Mouse (Mus musculus): ENCODE results near the gene Spcs1. TPM values are rescaled to one million over a fixed set of nuclear protein-coding genes. Genes with fewer than 3 reads are reported as not detected.

Gene Spcs1
- polyA plus RNA-seq, 1 experiment from 2014 or later = 281 TPM

DNA sequence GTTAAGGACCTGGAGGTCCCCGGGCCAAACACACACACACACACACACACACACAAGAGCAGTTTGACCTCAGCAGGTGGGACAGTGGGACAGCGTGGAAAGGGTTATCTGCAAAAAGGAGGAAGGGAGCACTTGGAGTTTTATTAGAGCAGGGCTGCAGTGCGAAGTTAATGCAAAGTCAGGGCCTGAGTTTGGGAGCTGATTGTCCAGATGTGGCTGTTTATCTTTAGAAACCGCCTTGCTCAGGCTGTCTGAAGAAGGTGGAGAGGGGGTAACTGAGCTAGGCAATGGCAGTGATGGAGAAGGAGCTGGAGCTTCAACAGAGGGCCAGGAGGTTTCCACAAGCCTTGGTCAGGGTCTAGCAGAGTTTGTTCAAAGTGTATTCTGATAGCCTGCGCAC lies 5.3 kb upstream of the Spcs1 start:
- Histone ChIP-seq H3K27me3 (no peaks in the 10 kb centered on the region), H3K9ac (replicated peaks) (no peak overlapping the region), H3K36me3 (peaks cover 47% of the 10 kb centered on the region), H3K4me1 (peaks cover 8% of the 10 kb centered on the region), H3K4me2 (replicated peaks) (no peak overlapping the region), H3K4me3 (no peak overlapping the region), H3K9me3 (no peaks in the 10 kb centered on the region), H3K27ac (replicated peaks) (no peak overlapping the region)
- no peak for ATAC-seq (ENCODE audit: low FRiP score, low read depth)
- WGBS = 90% methylated on average over 5 of the region's 5 CpGs

DNA sequence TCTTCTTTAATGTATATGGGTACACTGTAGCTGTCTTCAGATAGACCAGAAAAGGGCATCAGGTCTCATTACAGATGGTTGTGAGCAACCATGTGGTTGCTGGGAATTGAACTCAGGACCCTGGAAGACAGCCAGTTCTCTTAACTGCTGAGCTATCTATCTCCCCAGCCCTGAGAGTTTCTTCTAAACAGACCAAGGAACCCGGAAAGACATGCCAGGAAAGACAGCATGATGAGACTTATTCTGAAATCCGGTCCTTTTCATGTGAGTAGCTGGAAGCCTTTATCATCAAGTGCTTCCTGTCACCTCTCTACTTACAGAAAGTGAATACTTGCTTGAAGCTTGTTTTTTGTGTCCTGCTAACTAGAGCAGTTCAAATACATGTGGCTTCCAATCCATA lies 3.1 kb upstream of the Spcs1 start:
- H3K4me3 ChIP-seq = no peak overlapping the region
- H3K4me1 ChIP-seq = peaks cover 16% of the 10 kb centered on the region
- no peaks in the 10 kb centered on the region for H3K27me3 ChIP-seq
- no peak overlapping the region for H3K9ac ChIP-seq (replicated peaks)
- ATAC-seq (ENCODE audit: low FRiP score, low read depth) = no peak
- WGBS = 95% methylated on average over 2 of the region's 2 CpGs
- peaks cover 25% of the 10 kb centered on the region for H3K36me3 ChIP-seq
- no peaks in the 10 kb centered on the region for H3K9me3 ChIP-seq
- no peak overlapping the region for H3K27ac ChIP-seq (replicated peaks)
- no peak overlapping the region for H3K4me2 ChIP-seq (replicated peaks)

DNA sequence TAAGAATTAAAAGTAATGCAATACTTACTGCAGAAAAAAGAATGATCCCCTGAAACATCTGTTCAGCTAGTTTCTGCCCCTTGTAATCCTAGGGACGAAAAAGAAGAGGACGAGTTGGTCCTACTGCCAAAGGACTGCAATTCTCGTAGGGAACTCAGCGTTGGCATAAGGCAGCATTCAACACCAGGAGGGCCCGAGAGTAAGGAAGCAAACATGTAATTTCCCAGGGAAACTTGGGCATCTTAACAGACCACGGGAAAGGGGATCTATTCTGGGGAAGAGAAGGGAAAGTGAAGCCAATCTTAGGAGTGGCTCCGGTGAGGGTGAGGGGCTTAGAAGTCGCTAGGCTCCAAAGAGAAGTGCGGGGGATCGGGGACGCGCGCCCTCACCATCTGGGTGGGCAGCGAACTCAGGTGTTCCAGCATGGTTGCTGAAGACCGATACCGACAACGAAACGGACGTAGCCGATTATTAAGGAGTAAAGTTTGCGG lies 611 bp downstream of the Spcs1 start:
- Histone ChIP-seq H3K9ac (replicated peaks) (peak overlapping the region; percentile 92), H3K4me3 (peak overlapping the region; percentile 93), H3K4me2 (replicated peaks) (peak overlapping the region; percentile 71), H3K27ac (replicated peaks) (peak overlapping the region; percentile 93), H3K27me3 (no peaks in the 10 kb centered on the region), H3K4me1 (peaks cover 16% of the 10 kb centered on the region), H3K36me3 (peaks cover 13% of the 10 kb centered on the region), H3K9me3 (no peaks in the 10 kb centered on the region)
- peak; percentile 32; the same call in 1 of the 2 replicates for ATAC-seq (ENCODE audit: low FRiP score, low read depth)
- WGBS = under 1% methylated on average over 21 of the region's 21 CpGs

DNA sequence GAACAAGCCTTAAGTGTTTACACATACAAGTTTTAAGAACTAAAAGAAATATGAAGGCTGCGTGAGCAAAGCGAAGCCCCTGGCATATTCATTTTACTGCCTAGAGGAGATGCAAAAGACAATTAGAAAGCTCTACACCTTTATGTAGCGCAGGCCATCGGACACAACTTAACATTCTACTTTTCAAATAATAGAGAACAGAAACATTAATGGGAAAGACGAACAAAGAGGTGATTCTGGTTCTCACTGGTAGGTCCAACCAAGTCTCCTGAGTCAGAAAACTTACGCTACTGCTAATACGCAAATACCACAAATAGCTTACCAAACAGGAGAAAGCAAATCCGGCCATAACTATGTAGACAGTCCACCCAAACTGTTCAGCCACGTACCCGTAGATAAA lies 1.1 kb downstream of the Spcs1 start:
- Histone ChIP-seq H3K4me2 (replicated peaks) (peak overlapping the region; percentile 71), H3K9ac (replicated peaks) (peak overlapping the region; percentile 92), H3K4me1 (peaks cover 16% of the 10 kb centered on the region), H3K27me3 (no peaks in the 10 kb centered on the region), H3K36me3 (peaks cover 13% of the 10 kb centered on the region), H3K9me3 (no peaks in the 10 kb centered on the region), H3K4me3 (peak overlapping the region; percentile 93), H3K27ac (replicated peaks) (no peak overlapping the region)
- ATAC-seq (ENCODE audit: low FRiP score, low read depth) = no peak
- WGBS = 69% methylated on average over 10 of the region's 10 CpGs

DNA sequence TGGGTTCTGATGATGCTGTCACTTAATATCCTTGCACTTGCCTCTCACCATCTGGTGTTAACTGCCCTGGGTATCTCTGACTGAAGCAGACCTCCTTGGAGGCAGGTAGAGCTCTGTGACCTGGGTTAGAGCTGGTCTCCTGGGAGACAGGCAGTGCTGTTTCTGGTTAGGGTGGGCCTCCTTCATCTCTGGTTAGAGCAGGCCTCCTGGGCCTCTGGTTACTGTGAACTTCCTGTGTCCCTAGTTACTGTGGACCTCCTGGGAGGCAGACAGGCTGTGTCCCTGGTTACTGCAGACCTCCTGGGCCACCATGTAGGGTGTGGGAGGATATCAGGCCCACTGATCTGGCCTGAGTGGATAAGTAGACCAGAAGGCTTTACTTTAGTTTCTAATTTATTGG lies 5.1 kb downstream of the Spcs1 start:
- H3K9ac ChIP-seq (replicated peaks) = no peak overlapping the region
- no peaks in the 10 kb centered on the region for H3K27me3 ChIP-seq
- no peak overlapping the region for H3K27ac ChIP-seq (replicated peaks)
- peaks cover 8% of the 10 kb centered on the region for H3K4me1 ChIP-seq
- no peaks in the 10 kb centered on the region for H3K9me3 ChIP-seq
- H3K4me3 ChIP-seq = no peak overlapping the region
- H3K4me2 ChIP-seq (replicated peaks) = no peak overlapping the region
- no peak for ATAC-seq (ENCODE audit: low FRiP score, low read depth)
- H3K36me3 ChIP-seq = peaks cover 13% of the 10 kb centered on the region

DNA sequence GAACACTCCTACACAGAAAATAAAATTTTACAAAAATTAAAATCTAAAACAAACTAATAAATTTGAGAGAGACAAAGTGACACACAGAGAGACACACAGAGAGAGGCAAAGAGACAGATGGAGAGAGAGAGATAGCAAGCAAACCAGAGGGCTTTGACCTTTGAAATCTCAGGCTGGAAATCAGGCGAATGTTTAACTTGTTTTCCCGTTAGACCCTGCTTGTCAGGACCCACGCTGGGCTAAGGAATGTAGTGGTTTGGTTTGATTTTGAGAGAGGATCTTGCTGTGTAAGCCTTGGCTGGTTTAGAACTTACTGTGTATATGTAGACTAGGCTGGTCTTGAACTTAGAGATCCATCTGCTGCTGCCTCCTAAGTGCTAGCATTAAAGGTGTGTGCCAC lies 25.2 kb downstream of the Spcs1 start:
- no peak overlapping the region for H3K27ac ChIP-seq (replicated peaks)
- 89% methylated on average over 3 of the region's 3 CpGs for WGBS
- no peaks in the 10 kb centered on the region for H3K4me1 ChIP-seq
- H3K27me3 ChIP-seq = no peaks in the 10 kb centered on the region
- no peak overlapping the region for H3K4me3 ChIP-seq
- H3K4me2 ChIP-seq (replicated peaks) = no peak overlapping the region
- peaks cover 55% of the 10 kb centered on the region for H3K36me3 ChIP-seq
- H3K9ac ChIP-seq (replicated peaks) = no peak overlapping the region
- no peaks in the 10 kb centered on the region for H3K9me3 ChIP-seq
- no peak for ATAC-seq (ENCODE audit: low FRiP score, low read depth)

DNA sequence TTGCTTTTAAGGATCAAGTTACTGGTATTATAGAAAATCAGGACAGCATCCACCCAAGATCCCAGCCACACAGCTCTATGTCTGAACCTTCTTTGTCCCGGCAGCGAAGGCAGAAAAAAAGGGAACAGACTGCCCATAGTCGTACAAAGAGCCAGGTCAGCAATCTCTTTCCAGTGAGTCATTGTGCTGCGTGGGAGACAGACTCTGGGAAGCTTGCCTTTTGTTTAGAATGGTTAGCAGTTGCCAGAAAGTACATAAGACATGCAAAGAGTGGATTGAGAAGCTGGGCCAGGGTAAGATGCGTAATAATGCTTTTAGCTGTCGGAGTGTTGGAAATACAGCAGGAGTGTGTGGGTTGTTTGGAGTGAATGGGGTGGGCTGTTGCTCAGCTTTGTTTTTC lies 27.3 kb downstream of the Spcs1 start:
- H3K4me1 ChIP-seq = no peaks in the 10 kb centered on the region
- no peak; the same call in 1 of the 2 replicates for ATAC-seq (ENCODE audit: low FRiP score, low read depth)
- H3K4me3 ChIP-seq = no peak overlapping the region
- no peak overlapping the region for H3K9ac ChIP-seq (replicated peaks)
- no peaks in the 10 kb centered on the region for H3K9me3 ChIP-seq
- H3K36me3 ChIP-seq = peaks cover 56% of the 10 kb centered on the region
- H3K27me3 ChIP-seq = no peaks in the 10 kb centered on the region
- H3K4me2 ChIP-seq (replicated peaks) = no peak overlapping the region
- 55% methylated on average over 6 of the region's 6 CpGs for WGBS
- H3K27ac ChIP-seq (replicated peaks) = peak overlapping the region; percentile 60

DNA sequence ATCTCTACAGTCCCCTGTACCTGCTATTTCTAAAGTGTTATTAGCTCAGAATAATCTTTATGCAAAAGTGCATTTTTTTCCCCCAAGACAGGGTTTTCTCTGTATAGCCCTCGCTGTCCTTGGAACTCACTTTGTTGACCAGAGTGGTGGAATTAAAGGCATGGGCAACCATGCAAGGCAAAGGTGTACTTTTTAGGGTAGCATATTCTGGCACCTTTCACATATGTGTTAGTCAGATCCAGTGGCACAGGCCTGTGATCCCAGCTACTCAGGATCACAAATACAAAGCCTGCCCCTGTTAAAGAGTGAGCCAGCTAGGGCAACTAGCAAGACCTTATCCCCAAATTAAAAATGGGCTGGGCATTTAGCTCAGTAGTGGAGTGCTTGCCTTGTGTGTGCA lies 41.1 kb downstream of the Spcs1 start:
- Histone ChIP-seq H3K27me3 (no peaks in the 10 kb centered on the region), H3K36me3 (peaks cover 24% of the 10 kb centered on the region), H3K4me3 (no peak overlapping the region), H3K9ac (replicated peaks) (no peak overlapping the region), H3K4me2 (replicated peaks) (no peak overlapping the region), H3K4me1 (no peaks in the 10 kb centered on the region), H3K27ac (replicated peaks) (no peak overlapping the region), H3K9me3 (no peaks in the 10 kb centered on the region)
- ATAC-seq (ENCODE audit: low FRiP score, low read depth) = no peak
- WGBS = 83% methylated on average over 1 of the region's 1 CpGs

DNA sequence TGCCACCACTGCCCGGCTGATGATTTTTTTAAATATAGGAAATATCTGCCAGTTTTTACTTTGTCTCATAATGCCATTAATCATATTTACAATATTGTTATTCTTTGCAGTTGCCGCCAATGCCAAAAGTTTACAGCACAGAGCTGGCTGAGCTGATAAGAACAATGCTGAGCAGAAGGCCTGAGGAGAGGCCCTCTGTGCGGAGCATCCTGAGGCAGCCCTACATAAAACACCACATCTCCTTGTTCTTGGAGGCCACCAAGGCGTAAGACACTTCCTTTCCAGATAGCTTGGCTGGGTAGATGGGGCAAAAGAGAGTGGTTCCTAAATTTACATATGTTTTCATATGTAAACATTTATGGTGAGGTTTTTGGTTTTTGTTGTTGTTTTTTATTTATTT lies 42.4 kb downstream of the Spcs1 start:
- no peaks in the 10 kb centered on the region for H3K9me3 ChIP-seq
- peaks cover 27% of the 10 kb centered on the region for H3K36me3 ChIP-seq
- 96% methylated on average over 4 of the region's 4 CpGs for WGBS
- H3K27me3 ChIP-seq = no peaks in the 10 kb centered on the region
- no peaks in the 10 kb centered on the region for H3K4me1 ChIP-seq
- no peak for ATAC-seq (ENCODE audit: low FRiP score, low read depth)
- H3K9ac ChIP-seq (replicated peaks) = no peak overlapping the region
- no peak overlapping the region for H3K4me2 ChIP-seq (replicated peaks)
- H3K27ac ChIP-seq (replicated peaks) = no peak overlapping the region
- no peak overlapping the region for H3K4me3 ChIP-seq

DNA sequence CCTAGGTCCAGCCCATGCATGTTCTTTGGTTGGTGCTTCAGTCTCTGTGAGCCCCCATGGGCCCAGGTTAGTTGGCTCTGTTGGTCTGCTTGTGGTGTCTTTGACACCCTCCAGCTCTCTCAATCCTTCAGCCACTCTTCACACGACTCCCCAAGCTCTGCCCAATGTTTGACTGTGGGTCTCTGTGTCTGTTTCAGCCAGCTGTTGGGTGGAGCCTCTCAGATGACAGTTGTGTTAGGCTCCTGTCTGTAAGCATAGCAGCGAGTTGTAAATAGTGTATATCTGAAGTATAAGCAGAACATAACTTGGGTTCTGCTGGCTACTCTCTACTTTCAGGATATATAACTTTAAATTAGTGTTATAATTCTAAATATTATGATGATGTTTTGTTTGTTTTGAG lies 43.0 kb downstream of the Spcs1 start:
- no peak overlapping the region for H3K9ac ChIP-seq (replicated peaks)
- 82% methylated on average over 2 of the region's 2 CpGs for WGBS
- H3K4me2 ChIP-seq (replicated peaks) = no peak overlapping the region
- H3K36me3 ChIP-seq = peaks cover 22% of the 10 kb centered on the region
- no peaks in the 10 kb centered on the region for H3K4me1 ChIP-seq
- H3K9me3 ChIP-seq = no peaks in the 10 kb centered on the region
- no peaks in the 10 kb centered on the region for H3K27me3 ChIP-seq
- ATAC-seq (ENCODE audit: low FRiP score, low read depth) = no peak
- no peak overlapping the region for H3K4me3 ChIP-seq
- H3K27ac ChIP-seq (replicated peaks) = no peak overlapping the region

DNA sequence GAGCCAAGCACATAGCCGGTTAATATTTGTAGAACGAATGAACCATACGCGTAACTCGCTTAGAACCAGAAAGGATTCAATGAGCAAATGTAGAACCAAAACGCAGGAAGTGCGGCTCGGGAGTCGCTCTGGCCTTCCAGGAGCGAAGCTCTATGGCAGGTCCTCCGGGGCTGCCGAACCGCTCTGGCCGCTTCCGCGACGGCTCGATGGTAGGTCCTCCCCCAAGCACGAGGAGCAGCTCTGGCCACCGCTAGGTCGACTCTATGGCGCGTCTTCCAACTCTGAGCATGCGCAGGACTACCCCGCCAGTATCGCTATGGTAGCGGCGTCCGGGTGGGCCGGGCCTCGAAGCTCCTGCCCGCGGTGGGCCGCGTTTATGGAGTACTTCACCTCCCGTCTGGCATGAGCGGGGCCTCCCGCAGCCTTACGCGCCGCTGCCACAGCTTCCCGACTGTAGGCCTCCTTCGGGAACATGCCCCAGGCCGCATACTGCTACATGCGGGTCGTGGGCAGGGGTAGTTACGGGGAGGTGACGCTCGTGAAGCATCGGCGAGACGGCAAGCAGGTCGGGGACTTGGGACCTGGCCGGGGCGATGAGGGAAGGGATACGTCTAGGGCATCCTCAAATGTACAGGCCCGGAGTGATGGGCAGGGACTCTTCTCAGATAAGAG lies 50.2 kb downstream of the Spcs1 start, which contains the start of gene Nek4:
Gene Nek4, plus strand, starts transcription at position 224 of the 672 bp plus-strand sequence.
- peaks cover 7% of the 10 kb centered on the region for H3K4me1 ChIP-seq
- H3K4me2 ChIP-seq (replicated peaks) = peak within 1 kb of the TSS; percentile 70
- peaks cover 14% of the 10 kb centered on the region; the same call in 1 of the 2 replicates for H3K27me3 ChIP-seq
- H3K4me3 ChIP-seq = peak within 1 kb of the TSS; percentile 61
- H3K9ac ChIP-seq (replicated peaks) = peak within 1 kb of the TSS; percentile 71
- ATAC-seq (ENCODE audit: low FRiP score, low read depth) = peak; percentile 99
- WGBS = under 1% methylated on average over 57 of the region's 57 CpGs
- H3K27ac ChIP-seq (replicated peaks) = peak within 1 kb of the TSS; percentile 36
- peaks cover 4% of the 10 kb centered on the region; the same call in 1 of the 2 replicates for H3K36me3 ChIP-seq
- H3K9me3 ChIP-seq = no peaks in the 10 kb centered on the region

DNA sequence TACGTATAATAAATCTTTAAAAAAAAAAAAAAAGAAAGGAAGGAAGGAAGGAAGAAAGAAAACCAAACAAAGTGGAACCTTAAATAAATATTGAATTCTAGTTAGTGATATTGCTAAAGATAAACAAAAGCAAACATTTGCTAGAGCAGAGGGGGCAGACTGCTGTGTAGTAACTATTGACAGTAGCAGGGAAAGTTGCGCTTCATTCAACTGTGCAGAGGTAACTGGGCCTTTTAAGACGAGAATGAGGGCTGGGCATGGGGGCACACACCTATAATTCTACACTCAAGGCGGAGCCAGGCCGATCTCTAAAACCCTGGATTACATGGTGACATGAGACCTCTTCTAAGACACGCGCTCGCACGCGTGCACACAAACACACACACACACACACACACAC lies 51.5 kb downstream of the Spcs1 start:
- 93% methylated on average over 10 of the region's 10 CpGs for WGBS
- no peaks in the 10 kb centered on the region for H3K9me3 ChIP-seq
- no peak overlapping the region for H3K27ac ChIP-seq (replicated peaks)
- ATAC-seq (ENCODE audit: low FRiP score, low read depth) = no peak
- H3K27me3 ChIP-seq = peaks cover 14% of the 10 kb centered on the region; the same call in 1 of the 2 replicates
- no peak overlapping the region for H3K4me2 ChIP-seq (replicated peaks)
- no peak overlapping the region for H3K4me3 ChIP-seq
- peaks cover 3% of the 10 kb centered on the region; the same call in 1 of the 2 replicates for H3K36me3 ChIP-seq
- peaks cover 7% of the 10 kb centered on the region for H3K4me1 ChIP-seq
- H3K9ac ChIP-seq (replicated peaks) = no peak overlapping the region
